Mouse (Mus musculus) adrenal gland, postnatal 4 days (tissue): ENCODE results near the gene Six3. TPM values are rescaled to one million over a fixed set of nuclear protein-coding genes. Genes with fewer than 3 reads are reported as not detected.

Source experiments
- total RNA-seq, 2 experiments: library from RNA; stranded (reverse); gene quantifications; 2 replicates each; pipeline ENCODE4 v1.2.3; 2021

Gene Six3
- total RNA-seq, 2 experiments from 2014 or later = not detected

Other genes with a start within 250 kb of the Six3 start
- under 1 TPM; 0.28 to 0.50 TPM for gene Six2, start 74.7 kb downstream of the Six3 start, total RNA-seq